Mouse (Mus musculus) adrenal gland, adult 2 months (tissue): ENCODE results near the gene Rbfox2. TPM values are rescaled to one million over a fixed set of nuclear protein-coding genes. Genes with fewer than 3 reads are reported as not detected.

Experiments
- DNase-seq: peaks from one replicate; pipeline ENCODE4 v3.0.0; 2021
- polyA plus RNA-seq: library from polyadenylated mRNA; depleted of rRNA; stranded (reverse); fragments of >200 nt; gene quantifications from 2 replicates; pipeline ENCODE4 v1.2.3, GENCODE M21; 2012
- total RNA-seq, 2 experiments: library from RNA; stranded (reverse); gene quantifications; 2 replicates each; pipeline ENCODE4 v1.2.3; 2021

The Rbfox2 gene
- total and polyA plus RNA-seq, 3 experiments: 56.1 to 74.8 (median 68.7) TPM

DNA sequence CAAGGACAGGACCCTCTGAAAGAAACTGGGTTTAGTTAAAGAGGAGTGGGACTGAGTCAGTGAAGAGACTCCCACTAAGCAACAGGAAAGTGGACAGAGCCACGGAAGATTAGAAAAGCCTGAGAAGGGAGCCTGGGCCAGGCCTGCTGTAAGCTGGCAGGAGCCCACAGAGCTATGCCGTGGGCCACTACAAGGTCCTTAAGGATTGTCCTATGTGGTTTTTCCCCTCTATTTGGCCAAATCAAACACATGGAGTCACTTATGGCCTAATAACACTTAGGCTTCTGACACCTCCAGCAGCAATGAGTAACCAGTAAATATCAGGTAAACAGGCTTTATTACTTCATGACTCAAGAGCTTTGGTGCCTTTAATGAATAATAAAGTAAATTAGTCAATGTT lies 31.2 kb downstream of the Rbfox2 start:
- DNase-seq: no peak

DNA sequence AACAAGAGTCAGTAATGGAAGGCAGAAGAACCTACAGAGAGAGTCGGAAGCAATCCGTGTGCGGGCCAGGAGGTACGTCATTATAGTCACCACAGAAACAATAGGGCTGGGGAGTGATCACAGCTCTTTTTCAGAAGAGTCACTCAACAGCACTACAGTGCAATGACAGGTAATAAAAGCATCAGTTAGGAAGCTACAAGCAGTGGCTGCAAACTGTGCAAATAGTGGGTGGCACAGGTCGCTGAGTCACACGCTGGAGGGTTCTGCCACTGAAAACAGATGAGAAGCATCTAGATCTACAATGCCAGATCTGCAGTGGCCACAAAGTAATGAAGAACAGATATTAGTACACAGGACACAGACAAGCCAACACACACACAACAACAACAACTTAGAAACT lies 32.9 kb downstream of the Rbfox2 start:
- no peak for DNase-seq

DNA sequence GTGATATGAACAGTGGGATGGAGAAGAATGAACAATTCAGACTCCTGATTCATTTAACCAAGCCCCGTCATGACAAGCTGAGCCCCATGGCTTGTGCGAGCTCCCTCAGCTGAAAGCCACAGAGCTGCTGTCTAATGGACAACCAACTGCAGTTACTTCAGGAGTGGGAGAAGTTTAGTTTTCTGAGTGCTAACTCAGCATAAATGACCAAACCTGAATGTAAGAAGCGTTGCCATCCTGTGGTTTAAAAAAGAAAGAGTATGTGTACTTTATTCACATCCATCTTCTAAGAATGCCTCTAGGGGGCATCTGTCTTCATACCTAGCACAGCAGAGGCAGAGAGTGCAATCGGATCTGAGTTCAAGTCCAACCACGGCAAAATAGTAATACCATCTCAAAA lies 35.5 kb downstream of the Rbfox2 start:
- no peak for DNase-seq

DNA sequence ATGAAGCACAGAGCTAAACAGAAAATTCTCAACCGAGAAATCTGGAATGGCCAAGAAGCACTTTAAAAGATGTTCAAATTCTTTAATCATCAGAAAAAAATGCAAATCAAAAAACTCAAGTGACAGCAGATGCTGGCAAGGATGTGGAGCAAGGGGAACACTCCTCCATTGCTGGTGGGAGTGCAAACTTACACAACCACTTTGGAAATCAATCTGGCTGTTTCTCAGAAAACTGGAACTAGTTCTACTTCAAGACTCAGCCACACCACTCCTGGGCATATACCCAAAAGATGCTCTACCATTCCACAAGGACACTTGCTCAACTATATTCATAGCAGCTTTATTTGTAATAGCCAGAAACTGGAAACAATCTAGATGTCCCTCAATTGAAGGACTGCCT lies 37.3 kb downstream of the Rbfox2 start:
- DNase-seq: peak; percentile 33

GRCm38 (mm10) chr15:77268415-77268814 lies 38.4 kb downstream of the Rbfox2 start:
- DNase-seq: no peak

DNA sequence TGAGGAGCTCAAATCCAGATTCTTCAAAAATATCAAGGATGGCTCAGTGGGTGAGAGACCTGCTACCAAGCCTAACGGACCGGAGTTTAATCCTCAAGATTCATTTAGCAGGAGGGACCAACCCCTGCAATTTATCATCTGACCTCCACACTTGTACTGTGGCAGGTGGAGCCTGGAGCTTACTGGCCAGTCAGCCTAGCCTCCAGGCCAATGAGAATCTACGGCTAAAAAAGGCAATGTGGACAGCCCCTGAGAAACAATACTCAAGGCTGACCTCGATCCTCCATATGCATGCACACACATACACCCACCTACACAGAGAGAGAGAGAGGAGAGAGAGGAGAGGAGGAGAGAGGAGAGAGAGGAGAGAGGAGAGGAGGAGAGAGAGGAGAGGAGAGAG lies 41.5 kb downstream of the Rbfox2 start:
- peak; percentile 10 for DNase-seq

GRCm38 (mm10) chr15:77264314-77264713 lies 42.5 kb downstream of the Rbfox2 start:
- DNase-seq: no peak

DNA sequence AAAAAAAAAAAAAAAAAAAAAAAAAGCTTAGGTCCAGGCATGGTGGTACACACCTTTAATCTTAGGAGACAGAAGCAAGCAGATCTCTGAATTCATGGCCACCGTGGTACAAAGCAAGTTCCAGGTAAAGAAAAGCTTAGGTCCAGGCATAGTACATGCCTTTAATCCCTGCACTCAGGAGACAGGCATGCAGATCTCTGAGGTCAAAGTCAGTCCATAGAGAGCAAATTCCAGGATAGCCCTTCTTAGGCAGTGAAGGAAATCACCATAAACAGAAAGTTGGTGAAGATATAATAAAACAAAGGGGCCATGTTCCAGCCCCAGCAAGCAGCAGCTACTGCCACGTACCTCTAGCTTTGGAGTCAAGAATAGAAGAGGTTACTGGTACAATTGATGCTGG lies 44.0 kb downstream of the Rbfox2 start:
- no peak for DNase-seq

DNA sequence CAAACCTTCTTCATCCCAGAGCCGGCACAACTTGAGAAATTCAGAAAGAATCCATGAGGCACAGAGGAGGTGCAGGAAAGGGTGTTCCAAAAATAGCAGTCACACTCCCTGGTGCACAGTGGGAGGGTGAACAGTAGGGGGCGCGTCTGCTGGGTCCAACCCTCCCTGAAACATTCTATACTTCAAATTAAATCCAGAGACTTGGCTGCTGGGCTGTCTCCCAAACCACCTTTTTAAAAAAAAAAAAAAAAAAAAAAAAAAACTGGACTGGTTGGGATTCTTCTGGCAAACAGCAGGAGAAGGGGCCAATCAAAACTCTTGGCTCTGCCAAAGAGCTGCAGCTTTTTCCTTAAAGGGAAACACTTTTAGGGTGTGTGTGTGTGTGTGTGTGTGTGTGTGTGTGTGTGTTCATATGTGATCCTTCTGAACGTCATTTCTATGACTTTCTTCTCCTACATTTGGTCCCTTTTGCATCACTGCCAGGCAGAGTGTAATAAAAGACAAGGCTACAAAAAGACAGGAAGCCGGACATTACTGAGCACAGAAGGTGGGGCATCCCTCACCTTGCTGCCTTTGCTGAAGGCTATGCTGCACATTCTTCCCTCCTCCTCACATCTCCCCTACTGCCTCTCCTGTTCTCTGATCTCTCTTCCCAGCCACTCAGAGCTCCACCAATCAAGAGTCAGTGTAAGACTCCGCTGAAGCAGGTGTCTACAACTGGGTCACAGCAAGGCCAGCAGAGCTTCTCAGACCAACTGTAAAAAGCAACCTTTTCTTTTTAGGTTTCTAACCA lies 49.2 kb downstream of the Rbfox2 start:
- DNase-seq: peak; percentile 54

DNA sequence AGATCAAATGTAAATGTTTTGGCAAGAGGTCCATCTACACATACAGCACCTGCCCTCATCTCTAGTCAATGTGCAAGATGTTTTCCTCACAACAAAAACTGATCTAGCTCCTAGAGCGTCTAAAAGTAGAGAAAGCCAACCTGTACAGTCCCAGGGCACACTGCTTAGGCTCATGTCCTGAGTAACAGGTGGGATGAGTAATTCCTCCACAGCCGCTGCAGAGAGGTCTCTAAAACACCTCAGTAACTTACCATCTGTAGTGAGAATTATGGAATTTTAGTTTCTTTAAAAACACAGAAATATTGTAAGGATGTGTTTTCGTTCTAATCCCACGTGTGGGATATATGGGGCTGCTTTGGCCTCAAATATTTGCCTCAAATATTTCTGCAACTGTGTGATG lies 50.0 kb downstream of the Rbfox2 start:
- DNase-seq: no peak

- no peak for DNase-seq
These were observed 52.2 kb downstream of the Rbfox2 start for GRCm38 (mm10) chr15:77254636-77255035.

GRCm38 (mm10) chr15:77254128-77254527 lies 52.7 kb downstream of the Rbfox2 start:
- peak; percentile 70 for DNase-seq

DNA sequence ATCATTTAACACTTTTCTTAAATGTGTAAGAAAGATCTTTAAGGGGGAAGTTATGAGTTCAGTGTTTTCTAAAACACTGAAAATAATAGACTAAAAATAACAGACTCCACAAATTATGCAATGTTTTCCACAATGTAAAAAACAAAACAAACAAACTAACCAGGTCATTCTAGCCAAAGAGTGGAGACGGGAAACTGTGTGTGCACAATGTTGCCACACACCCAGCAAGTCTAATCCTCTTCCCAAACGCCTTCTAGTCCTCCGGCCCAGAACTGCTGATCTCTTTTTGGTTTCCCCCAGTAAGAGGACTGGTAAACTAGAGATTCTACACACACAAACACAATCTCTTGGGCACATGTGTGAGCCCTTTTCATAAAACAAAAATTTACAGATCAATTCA lies 55.1 kb downstream of the Rbfox2 start:
- no peak for DNase-seq

DNA sequence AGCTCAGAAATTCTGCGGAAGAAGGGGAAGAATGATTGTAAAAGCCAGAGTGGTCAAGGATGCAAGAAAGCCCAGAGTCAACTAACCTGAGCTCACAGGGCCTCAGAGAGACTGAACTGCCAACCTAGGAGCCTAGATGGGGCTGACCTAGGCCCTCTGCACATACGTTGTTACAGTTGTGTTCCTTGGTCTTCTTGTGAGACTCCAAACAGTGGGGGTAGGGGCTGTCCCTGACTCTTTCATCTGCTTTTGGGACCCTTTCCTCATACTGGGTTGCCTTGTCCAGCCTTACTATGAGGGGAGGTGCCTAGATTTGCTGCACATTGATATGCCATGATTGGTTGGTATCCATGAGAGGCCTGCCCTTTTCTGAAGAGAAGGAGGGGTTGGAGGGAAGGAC lies 56.0 kb downstream of the Rbfox2 start:
- no peak for DNase-seq

- DNase-seq: no peak
These were observed 57.4 kb downstream of the Rbfox2 start for GRCm38 (mm10) chr15:77249421-77249820.

DNA sequence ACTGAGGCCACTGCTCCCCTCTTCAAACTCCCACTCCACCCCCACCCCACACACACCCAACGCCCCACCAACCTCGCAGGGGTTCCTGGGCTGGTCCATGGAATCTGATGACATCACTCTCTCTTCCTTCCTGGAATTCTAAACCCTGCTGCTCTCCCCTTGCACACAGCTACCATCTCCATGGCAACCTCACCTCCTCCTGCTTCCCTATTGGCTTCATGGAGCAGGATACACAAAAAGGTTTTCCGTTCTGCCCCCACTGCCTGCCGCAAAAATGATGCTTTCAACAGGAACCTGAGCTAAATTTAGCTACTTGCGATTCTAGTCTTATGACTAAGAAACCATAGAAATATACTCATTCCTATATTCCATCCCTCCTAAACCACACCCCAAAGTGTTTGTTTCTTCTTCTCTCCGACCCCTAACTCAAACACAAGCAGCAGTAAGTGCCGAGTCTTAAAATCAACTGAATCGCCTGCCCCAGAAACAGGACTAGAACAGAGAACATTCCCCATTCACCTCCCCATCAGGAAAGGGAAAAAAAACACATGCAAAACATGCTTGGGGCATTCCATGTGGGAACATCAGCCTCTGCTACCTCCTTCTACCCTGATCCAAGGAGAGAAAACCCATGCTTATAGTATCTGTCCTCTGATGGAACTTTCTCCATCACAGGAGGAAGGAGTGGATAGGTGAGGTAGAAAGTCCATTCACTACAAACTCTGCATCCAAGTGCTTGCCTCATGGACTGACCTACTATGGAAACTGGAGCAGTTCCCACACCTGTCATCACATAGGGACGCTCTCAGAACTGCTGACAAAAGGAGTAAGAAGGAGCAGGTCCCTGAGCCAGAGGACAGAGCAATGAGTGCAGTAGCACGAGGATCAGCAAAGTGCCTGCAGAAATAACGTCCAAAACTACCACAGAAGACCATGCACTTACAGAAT lies 61.1 kb downstream of the Rbfox2 start:
- DNase-seq: peak; percentile 57

DNA sequence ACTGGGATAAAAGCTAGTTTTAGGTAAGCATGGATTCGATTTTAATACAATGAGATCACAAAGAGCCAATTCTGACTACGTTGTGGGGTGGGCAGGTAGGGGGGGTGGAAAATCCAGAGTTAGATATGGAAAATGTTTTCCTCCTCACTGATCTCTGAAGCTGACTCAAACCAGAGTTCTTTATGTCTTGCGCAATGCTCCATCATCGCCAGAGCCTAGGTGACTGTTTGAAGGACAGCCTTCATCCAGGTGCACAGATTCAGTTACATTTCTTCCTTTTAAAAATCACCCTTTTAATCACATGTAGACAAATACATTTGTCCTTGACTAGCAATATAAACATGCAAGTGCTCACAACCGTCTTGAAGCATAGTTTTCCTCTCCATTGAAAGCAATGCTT lies 62.2 kb downstream of the Rbfox2 start:
- DNase-seq: no peak

DNA sequence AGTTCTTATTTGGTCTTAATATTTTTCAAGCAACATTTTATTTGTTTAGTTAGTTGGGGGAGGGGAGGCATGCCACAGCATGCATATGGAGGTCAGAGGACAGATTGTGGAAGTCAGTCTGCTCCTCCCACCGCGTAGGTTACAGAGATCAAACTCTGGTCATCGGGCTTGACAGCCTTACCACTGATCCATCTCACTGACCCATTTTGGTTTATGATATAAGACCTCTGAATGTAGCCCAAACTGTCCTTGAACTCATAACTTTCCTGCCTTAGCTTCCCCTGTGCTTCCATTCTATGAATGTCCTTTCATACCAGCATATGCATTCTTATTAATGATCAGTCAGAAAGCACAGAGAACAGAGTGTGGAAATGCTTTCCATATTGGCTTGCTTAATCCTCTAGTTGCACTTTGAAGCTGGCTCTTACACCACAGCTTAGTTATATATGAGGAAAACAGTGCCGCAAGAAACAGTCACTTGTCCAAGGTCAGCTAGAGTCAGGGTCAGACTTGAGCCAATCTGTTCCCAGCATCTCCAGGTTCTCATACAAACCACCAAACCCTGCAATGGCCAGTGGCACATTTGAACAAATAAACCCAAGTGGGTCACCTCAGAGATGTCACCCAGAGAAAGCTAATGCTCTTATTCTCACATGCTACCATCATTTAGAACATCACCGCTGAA lies 62.8 kb downstream of the Rbfox2 start:
- DNase-seq: peak; percentile 62

DNA sequence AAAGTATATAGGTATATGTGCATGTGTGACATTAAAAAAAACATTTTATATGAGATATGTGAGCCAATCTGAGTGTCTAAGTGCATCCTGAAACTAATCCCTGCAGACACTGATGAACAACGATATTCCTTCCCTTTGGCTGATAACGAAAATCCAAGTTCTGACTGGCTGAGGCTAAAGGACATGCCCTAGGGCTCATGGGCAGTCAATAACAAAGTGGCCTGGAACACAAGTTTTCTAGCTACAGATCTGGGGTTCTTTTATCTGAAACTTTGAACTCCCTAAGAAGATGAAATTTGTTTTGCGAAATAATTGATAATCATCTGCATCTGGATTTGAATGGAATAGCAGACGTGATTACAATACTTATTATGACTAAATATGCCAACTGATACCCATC lies 66.2 kb downstream of the Rbfox2 start:
- DNase-seq: no peak

DNA sequence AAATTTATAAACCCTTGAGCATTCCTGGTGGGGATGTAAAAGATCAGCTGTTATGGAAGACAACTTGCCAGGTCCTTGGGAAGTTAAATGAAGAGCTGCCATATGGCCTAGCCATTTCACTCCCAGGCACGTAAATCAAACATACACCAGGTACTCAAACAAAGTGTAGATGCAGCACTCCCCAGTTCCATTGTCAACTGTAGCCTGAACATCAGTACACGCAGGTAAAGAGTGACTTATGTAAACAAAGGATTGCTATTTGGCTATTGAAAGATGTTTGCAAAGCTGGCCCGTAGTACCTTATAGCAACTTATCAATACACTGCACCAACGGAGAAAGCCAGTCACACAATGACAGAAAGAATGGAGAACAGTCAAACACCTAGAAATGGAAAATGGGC lies 67.2 kb downstream of the Rbfox2 start:
- no peak for DNase-seq

DNA sequence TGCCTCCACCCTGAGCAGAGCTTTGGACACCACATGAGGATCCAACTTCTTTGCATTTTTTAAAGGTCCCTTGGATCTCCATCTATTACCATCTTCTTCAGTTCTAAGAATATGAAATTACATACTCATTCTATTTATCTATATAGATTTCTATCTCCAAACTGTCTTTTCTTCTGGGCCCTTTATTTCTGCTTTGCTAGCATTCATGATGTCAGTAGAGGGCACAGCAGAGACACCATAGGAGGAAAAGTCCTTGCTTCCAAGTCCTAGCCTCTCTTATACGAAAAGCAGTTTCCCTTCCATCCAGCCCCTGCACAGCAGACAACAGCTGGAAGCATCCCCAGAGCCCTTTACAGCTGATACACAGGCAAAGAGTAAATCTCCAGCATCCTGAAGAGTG lies 69.1 kb downstream of the Rbfox2 start:
- DNase-seq: no peak

- no peak for DNase-seq
These were observed 70.7 kb downstream of the Rbfox2 start for GRCm38 (mm10) chr15:77236055-77236567.
